Mouse (Mus musculus) erythroblast, embryonic 14.5 days (primary cell): ENCODE results near the gene Asphd1. TPM values are rescaled to one million over a fixed set of nuclear protein-coding genes. Genes with fewer than 3 reads are reported as not detected.

ENCODE experiments used
- H3K27me3 ChIP-seq: 2 replicates; pipeline ENCODE4 v1.6.1; 2012; ENCODE audit warnings: inconsistent platforms; ENCODE audit not compliant: control insufficient read depth
- H3K36me3 ChIP-seq: 2 replicates; pipeline ENCODE4 v1.6.1; 2012; ENCODE audit warnings: mild to moderate bottlenecking, inconsistent platforms; ENCODE audit not compliant: control insufficient read depth
- H3K4me1 ChIP-seq: 2 replicates; pipeline ENCODE4 v1.6.1; 2012; ENCODE audit warnings: inconsistent platforms; ENCODE audit not compliant: control insufficient read depth
- H3K4me3 ChIP-seq: replicated peaks from 2 replicates; pipeline ENCODE3; 2012; ENCODE audit warnings: moderate library complexity, mild to moderate bottlenecking, inconsistent platforms
- H3K9me3 ChIP-seq: 2 replicates; pipeline ENCODE4 v1.6.1; 2012; ENCODE audit warnings: low read length, inconsistent platforms, mixed read lengths; ENCODE audit not compliant: control insufficient read depth
- GATA1 ChIP-seq: IDR thresholded peaks from 2 replicates; pipeline ENCODE4 v1.6.1; 2012; ENCODE audit warnings: low read length, inconsistent platforms, mixed read lengths
- TAL1 ChIP-seq: IDR thresholded peaks from 3 replicates; pipeline ENCODE4 v1.6.1; 2012; ENCODE audit warnings: low read length, inconsistent platforms, mixed read lengths
- polyA plus RNA-seq: library from polyadenylated mRNA; stranded (reverse); fragments of >175 nt; gene quantifications from 2 replicates; pipeline ENCODE4 v1.2.3, GENCODE M21; 2012

Gene Asphd1
- not detected in 2 replicates for polyA plus RNA-seq

DNA sequence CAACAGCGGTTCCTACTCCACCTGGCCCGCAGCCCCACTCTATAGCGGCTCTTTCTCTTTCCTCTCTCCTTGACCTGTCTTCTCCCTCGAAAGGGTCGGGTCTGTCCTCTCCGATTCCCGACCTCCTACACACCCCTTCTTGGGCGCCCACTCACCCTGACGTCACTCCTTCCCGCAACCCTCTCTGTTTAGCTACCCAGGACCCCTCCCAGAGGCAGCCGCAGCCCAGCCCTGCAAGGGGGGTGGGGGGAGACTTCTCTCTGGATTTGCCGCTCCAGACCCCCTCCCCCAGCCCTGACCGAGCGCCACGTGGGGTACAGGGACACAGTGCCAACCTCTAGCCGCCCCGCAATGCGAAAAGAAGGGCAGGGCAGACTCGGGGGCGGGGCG is at the start of gene Asphd1:
TSS of gene Asphd1 (minus strand) at position 180 of the 390 bp plus-strand sequence.
- Histone ChIP-seq H3K36me3 (peaks cover 7% of the 10 kb centered on the region), H3K4me3 (peak within 1 kb of the TSS; percentile 25), H3K9me3 (no peaks in the 10 kb centered on the region), H3K4me1 (peaks cover 15% of the 10 kb centered on the region), H3K27me3 (peaks cover 45% of the 10 kb centered on the region)
- no peak for TF ChIP-seq TAL1
- TF ChIP-seq GATA1: no peak

DNA sequence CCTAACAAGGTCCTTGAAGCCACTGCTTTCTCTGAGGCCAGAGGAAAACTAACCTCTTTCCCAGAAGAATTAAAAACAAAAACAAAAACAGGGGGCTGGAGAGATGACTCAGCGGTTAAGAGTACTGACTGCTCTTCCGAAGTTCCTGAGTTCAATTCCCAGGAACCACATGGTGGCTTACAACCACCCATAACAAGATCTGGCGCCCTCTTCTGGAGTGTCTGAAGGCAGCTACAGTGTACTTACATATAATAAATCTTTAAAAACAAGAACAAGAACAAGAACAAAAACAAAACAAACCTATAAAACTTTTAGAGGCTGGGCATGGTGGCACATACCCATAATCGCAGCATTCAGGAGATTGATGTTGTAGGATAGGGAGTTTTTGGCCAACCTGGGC is 47.1 kb upstream of the Asphd1 start:
- Histone ChIP-seq H3K9me3 (peaks cover 4% of the 10 kb centered on the region), H3K27me3 (no peaks in the 10 kb centered on the region), H3K4me3 (no peak overlapping the region), H3K4me1 (peaks cover 2% of the 10 kb centered on the region; the same call in 1 of the 2 replicates), H3K36me3 (peaks cover 4% of the 10 kb centered on the region)
- no peak for TF ChIP-seq TAL1
- TF ChIP-seq GATA1: no peak

DNA sequence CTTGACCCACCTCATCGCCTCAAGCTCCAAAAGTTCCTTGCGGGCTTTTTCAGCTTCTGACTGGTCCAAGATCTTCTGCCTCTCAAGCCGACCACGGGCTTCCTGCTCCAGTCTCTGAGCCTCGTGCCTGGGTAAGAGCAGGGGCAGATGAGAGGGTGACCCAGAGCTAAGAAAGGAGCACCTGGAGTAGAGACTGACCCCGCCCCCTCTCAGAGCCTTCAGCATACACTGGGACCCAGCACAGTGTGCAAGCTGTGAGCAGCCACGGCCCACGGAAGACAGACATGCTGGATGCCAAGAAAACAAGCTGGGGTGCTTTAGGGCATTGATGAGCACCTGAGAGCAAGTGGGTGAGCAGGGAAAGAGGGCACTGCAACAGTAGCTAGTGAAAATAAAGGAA is 39.4 kb upstream of the Asphd1 start:
- no peaks in the 10 kb centered on the region for H3K27me3 ChIP-seq
- no peak overlapping the region for H3K4me3 ChIP-seq
- H3K4me1 ChIP-seq: no peaks in the 10 kb centered on the region
- TF ChIP-seq GATA1: no peak
- TF ChIP-seq TAL1: no peak
- H3K9me3 ChIP-seq: no peaks in the 10 kb centered on the region
- H3K36me3 ChIP-seq: no peaks in the 10 kb centered on the region; the same call in none of the 2 replicates

DNA sequence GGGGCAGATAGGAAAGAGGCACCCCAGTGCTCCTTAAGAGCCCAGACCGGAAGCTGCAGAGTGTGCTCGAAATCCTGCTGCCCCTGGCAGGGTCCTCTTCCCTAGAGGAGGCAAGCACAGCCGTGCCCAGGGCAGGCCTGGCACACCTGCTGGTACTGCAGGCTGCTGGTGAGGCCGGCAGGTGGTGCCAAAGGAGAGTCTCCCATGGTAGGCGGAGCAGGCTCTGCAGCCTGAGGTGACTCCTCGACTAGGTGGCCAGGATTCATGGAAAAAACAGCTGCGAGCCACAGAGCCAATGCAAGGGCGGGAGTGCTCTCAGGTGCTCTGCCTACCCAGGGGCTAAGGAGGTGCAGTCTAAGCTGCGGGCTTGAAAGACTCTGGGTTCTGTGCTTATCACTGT is 36.9 kb upstream of the Asphd1 start:
- Histone ChIP-seq H3K9me3 (no peaks in the 10 kb centered on the region), H3K4me3 (no peak overlapping the region), H3K36me3 (peaks cover 4% of the 10 kb centered on the region), H3K4me1 (peaks cover 5% of the 10 kb centered on the region), H3K27me3 (no peaks in the 10 kb centered on the region)
- TF ChIP-seq GATA1 (no peak), TAL1 (no peak)

DNA sequence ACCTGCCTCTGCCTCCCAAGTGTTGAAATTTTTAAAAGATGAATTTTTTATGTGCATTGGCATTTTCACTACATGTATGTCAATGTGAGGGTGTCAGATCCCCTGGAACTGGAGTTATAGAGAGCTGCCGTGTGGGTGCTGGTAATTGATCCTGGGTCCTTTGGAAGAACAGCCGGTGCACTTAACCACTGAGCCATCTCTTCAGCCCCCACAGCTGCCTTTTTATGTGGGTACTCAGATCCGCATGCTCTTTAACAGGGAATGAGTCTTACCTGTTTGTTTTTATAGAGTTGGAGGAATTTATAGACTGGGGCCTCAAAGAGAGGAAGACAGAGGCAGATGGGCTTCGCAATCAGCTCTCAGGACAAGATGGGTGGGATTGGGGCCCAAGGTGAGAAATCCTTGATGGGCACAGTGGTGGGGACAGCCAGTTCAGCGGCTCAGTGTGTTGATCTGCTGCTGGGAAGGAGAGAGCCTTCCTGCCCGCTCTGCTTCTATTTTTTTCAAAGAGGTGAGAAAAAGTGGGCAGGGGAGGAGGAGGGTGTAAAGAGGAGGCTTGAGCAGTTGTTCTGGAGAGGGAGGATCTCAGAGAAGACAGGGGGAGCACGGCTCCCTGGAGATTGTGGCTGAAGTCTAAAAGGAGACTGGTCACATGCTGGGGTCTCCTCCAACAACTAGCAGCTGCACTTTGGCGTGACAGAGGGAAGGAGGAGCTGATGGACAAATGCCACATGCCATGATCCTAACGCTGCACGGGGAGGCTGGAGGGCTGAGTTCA is 35.5 kb upstream of the Asphd1 start:
- Histone ChIP-seq H3K4me1 (peaks cover 8% of the 10 kb centered on the region), H3K36me3 (peaks cover 17% of the 10 kb centered on the region), H3K9me3 (no peaks in the 10 kb centered on the region), H3K4me3 (no peak overlapping the region), H3K27me3 (no peaks in the 10 kb centered on the region)
- no peak for TF ChIP-seq GATA1
- TF ChIP-seq TAL1: no peak

DNA sequence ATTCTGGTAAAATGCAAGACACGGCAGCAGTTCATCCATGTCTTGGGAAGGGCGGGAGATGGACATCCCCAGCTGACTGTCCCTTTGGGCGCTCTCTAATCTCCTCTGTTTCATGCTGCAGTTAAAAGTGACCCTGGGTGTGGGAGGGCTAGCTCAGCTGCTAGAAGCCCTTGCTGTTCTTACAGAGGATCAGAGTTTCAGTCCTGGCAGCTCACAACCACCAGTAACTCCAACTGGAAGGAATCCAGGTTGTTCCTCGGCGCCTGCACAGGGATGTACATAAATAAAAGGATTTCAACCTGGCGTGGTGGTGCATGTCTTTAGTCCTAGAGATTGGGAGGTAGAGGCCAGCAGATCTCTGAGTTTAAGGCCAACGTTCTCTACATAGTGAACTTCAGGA is 33.7 kb upstream of the Asphd1 start:
- H3K9me3 ChIP-seq: no peaks in the 10 kb centered on the region
- H3K4me3 ChIP-seq: no peak overlapping the region
- no peak for TF ChIP-seq TAL1
- no peak for TF ChIP-seq GATA1
- H3K36me3 ChIP-seq: peaks cover 34% of the 10 kb centered on the region
- peaks cover 26% of the 10 kb centered on the region for H3K4me1 ChIP-seq
- no peaks in the 10 kb centered on the region for H3K27me3 ChIP-seq

DNA sequence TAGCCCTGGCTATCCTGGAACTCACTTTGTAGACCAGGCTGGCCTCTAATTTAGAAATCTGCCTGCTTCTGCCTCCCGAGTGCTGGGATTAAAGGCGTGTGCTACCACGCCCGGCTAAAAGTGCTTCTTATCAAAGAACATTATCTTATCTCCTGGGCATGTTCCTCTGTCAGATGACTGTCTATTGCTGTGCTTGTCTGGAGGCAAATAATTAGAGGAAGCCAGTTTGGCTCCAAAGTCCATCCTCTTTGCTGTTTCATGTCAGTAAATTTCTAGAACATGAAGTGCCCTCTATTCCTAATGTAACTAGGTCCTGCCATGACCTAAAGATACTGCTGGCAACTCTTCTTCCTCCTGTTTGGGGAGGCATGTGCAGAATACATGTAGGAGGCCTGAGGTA is 32.7 kb upstream of the Asphd1 start:
- Histone ChIP-seq H3K36me3 (peaks cover 40% of the 10 kb centered on the region), H3K27me3 (no peaks in the 10 kb centered on the region), H3K4me1 (peaks cover 36% of the 10 kb centered on the region), H3K9me3 (no peaks in the 10 kb centered on the region), H3K4me3 (no peak overlapping the region)
- TF ChIP-seq GATA1 (no peak), TAL1 (no peak)

DNA sequence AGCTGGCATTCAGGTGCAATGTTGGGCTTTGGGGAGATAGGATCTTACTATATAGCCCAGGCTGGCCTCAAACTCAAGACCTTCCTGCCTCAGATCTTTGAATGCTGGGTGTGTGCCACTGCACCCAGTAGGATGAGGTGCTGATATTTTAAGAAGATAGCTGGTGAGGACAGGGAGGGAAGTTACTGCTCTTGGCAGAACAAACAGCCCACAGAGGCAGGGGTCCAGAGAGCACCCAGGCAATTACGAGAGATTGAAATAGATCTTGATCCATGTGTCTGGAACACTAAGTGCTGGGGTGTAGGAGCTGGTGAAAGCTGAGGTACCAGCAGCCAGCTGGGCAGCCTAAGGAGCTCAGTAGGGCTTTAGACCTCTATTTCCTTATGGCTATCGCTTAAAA is 32.2 kb upstream of the Asphd1 start:
- Histone ChIP-seq H3K27me3 (no peaks in the 10 kb centered on the region), H3K4me1 (peaks cover 40% of the 10 kb centered on the region), H3K36me3 (peaks cover 40% of the 10 kb centered on the region), H3K9me3 (no peaks in the 10 kb centered on the region), H3K4me3 (no peak overlapping the region)
- TF ChIP-seq GATA1 (no peak), TAL1 (no peak)

DNA sequence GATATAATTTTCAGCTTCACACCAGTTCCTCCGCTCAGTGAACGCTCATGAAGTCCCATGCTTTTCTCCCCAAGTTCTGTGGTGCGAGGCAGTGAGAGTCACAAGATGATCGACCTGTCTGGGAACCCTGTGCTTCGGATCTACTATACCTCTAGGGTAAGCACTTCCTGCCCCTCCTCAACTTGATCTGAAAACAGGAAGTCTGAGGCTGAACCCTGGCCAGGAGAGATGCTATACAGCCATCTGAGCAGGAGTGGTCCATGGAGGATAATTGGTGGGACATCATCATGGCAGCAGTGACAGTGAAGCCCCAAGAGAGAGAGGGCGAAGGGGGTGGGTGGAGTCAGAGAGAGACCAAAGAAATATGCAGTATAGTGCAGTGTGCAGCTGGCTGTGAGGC is 29.5 kb upstream of the Asphd1 start:
- Histone ChIP-seq H3K9me3 (no peaks in the 10 kb centered on the region), H3K27me3 (0 out of 2 replicates have a peak, but pooled peaks cover 2% of the 10 kb centered on the region), H3K36me3 (peaks cover 40% of the 10 kb centered on the region), H3K4me3 (peak overlapping the region; percentile 15), H3K4me1 (peaks cover 53% of the 10 kb centered on the region)
- no peak for TF ChIP-seq GATA1
- no peak for TF ChIP-seq TAL1
